Mouse (Mus musculus) neural tube, embryonic 15.5 days (tissue): ENCODE measurements around the gene Hif3a. TPM values are rescaled to one million over a fixed set of nuclear protein-coding genes. Genes with fewer than 3 reads are reported as not detected.

Experiments used
- ATAC-seq: fragments of 200-750 bp; cut with Nextera tagmentation; 2 replicates; pipeline ENCODE4 v1.8.0; 2017; ENCODE audit warnings: mild to moderate bottlenecking, moderate TSS enrichment, moderate library complexity; ENCODE audit not compliant: low FRiP score
- H3K27ac ChIP-seq: fragments of 300-500 bp; sonication (generic); replicated peaks from 2 replicates; pipeline ENCODE4 v1.5.1; 2015; ENCODE audit warnings: mild to moderate bottlenecking, inconsistent platforms
- H3K27me3 ChIP-seq: fragments of 300-500 bp; sonication (generic); replicated peaks from 2 replicates; pipeline ENCODE4 v1.6.1; 2015; ENCODE audit warnings: inconsistent platforms
- H3K36me3 ChIP-seq: fragments of 300-500 bp; sonication (generic); 2 replicates; pipeline ENCODE4 v1.6.1; 2015; ENCODE audit warnings: inconsistent platforms
- H3K4me1 ChIP-seq: fragments of 300-500 bp; sonication (generic); 2 replicates; pipeline ENCODE4 v1.6.1; 2015; ENCODE audit warnings: inconsistent platforms
- H3K4me2 ChIP-seq: fragments of 300-500 bp; sonication (generic); 2 replicates; pipeline ENCODE4 v1.6.1; 2015; ENCODE audit warnings: inconsistent platforms, mild to moderate bottlenecking, moderate library complexity
- H3K4me3 ChIP-seq: fragments of 300-500 bp; sonication (generic); replicated peaks from 2 replicates; pipeline ENCODE4 v1.5.1; 2015; ENCODE audit warnings: mild to moderate bottlenecking, inconsistent platforms
- H3K9ac ChIP-seq: fragments of 300-500 bp; sonication (generic); replicated peaks from 2 replicates; pipeline ENCODE4 v1.6.1; 2015; ENCODE audit warnings: mild to moderate bottlenecking, inconsistent platforms
- H3K9me3 ChIP-seq: fragments of 300-500 bp; sonication (generic); replicated peaks from 2 replicates; pipeline ENCODE4 v1.6.1; 2016; ENCODE audit warnings: inconsistent platforms
- WGBS: fragments of 180-500 bp; shearing (Covaris S2); methylation state at CpG from one replicate; pipeline ENCODE4 v1.1.7; 2015; ENCODE audit warnings: mixed read lengths; 5-methylcytosine and 5-hydroxymethylcytosine counted together
- polyA plus RNA-seq: library from polyadenylated mRNA; unstranded; fragments of >200 nt; fragmentation: Nextera tagmentation; extraction: Ambion mirVana; gene quantifications from 2 replicates; pipeline ENCODE4 v1.2.1, GENCODE M21; 2015

Gene Hif3a
- polyA plus RNA-seq, 1 experiment from 2014 or later = 5.3 TPM

- Histone ChIP-seq H3K27ac (no peak overlapping the region), H3K4me3 (no peak overlapping the region), H3K4me1 (peaks cover 36% of the 10 kb centered on the region), H3K36me3 (0 out of 2 replicates have a peak, but pooled peaks cover 3% of the 10 kb centered on the region), H3K27me3 (no peaks in the 10 kb centered on the region), H3K9ac (no peak overlapping the region), H3K9me3 (no peaks in the 10 kb centered on the region), H3K4me2 (no peak overlapping the region)
- 82% methylated on average over 7 of the region's 7 CpGs for WGBS
- no peak for ATAC-seq
Observed at GRCm38 (mm10) chr7:17028923-17029322, 33.3 kb downstream of the Hif3a start.

- under 1% methylated on average over 56 of the region's 58 CpGs for WGBS
- Histone ChIP-seq H3K36me3 (peaks cover 4% of the 10 kb centered on the region; the same call in 1 of the 2 replicates), H3K4me3 (peak within 1 kb of the TSS; percentile 74), H3K9me3 (no peaks in the 10 kb centered on the region), H3K9ac (peak within 1 kb of the TSS; percentile 79), H3K4me2 (peak within 1 kb of the TSS; percentile 82), H3K4me1 (peaks cover 42% of the 10 kb centered on the region), H3K27ac (peak within 1 kb of the TSS; percentile 76), H3K27me3 (no peaks in the 10 kb centered on the region)
- peak; percentile 89 for ATAC-seq
Observed at GRCm38 (mm10) chr7:17027588-17028343, 34.5 kb downstream of the Hif3a start, which contains the start of gene Ppp5c. Ppp5c (minus strand) TSS chr7:17027924.

- peak overlapping the region; percentile 82 for H3K4me2 ChIP-seq
- WGBS = 10% methylated on average over 24 of the region's 24 CpGs
- peak overlapping the region; percentile 79 for H3K9ac ChIP-seq
- peak; percentile 69 for ATAC-seq
- peaks cover 42% of the 10 kb centered on the region for H3K4me1 ChIP-seq
- peaks cover 12% of the 10 kb centered on the region for H3K36me3 ChIP-seq
- H3K4me3 ChIP-seq = peak overlapping the region; percentile 74
- H3K9me3 ChIP-seq = no peaks in the 10 kb centered on the region
- H3K27ac ChIP-seq = peak overlapping the region; percentile 76
- no peaks in the 10 kb centered on the region for H3K27me3 ChIP-seq
Observed at GRCm38 (mm10) chr7:17026710-17027587, 35.3 kb downstream of the Hif3a start.

- Histone ChIP-seq H3K9me3 (no peaks in the 10 kb centered on the region), H3K27ac (no peak overlapping the region), H3K4me1 (peaks cover 42% of the 10 kb centered on the region), H3K27me3 (no peaks in the 10 kb centered on the region), H3K4me3 (peak overlapping the region; percentile 74), H3K4me2 (peak overlapping the region; percentile 82), H3K36me3 (peaks cover 21% of the 10 kb centered on the region), H3K9ac (peak overlapping the region; percentile 79)
- WGBS = 73% methylated on average over 9 of the region's 9 CpGs
- no peak for ATAC-seq
Observed at GRCm38 (mm10) chr7:17025896-17026622, 36.2 kb downstream of the Hif3a start.

GRCm38 (mm10) chr7:17025505-17025894 is 36.7 kb downstream of the Hif3a start:
- H3K9me3 ChIP-seq = no peaks in the 10 kb centered on the region
- peaks cover 26% of the 10 kb centered on the region for H3K36me3 ChIP-seq
- ATAC-seq = no peak
- H3K9ac ChIP-seq = peak overlapping the region; percentile 79; the same call in 1 of the 2 replicates
- no peak overlapping the region for H3K27ac ChIP-seq
- H3K4me3 ChIP-seq = no peak overlapping the region
- peaks cover 42% of the 10 kb centered on the region for H3K4me1 ChIP-seq
- H3K4me2 ChIP-seq = peak overlapping the region; percentile 82
- WGBS = 84% methylated on average over 4 of the region's 4 CpGs
- H3K27me3 ChIP-seq = no peaks in the 10 kb centered on the region

- WGBS = 90% methylated on average over 10 of the region's 10 CpGs
- ATAC-seq = no peak
- H3K27me3 ChIP-seq = no peaks in the 10 kb centered on the region
- peaks cover 42% of the 10 kb centered on the region for H3K4me1 ChIP-seq
- peaks cover 32% of the 10 kb centered on the region for H3K36me3 ChIP-seq
- no peaks in the 10 kb centered on the region for H3K9me3 ChIP-seq
- no peak overlapping the region for H3K9ac ChIP-seq
- H3K27ac ChIP-seq = no peak overlapping the region
- H3K4me2 ChIP-seq = peak overlapping the region; percentile 82
- no peak overlapping the region for H3K4me3 ChIP-seq
Observed at GRCm38 (mm10) chr7:17024814-17025504, 37.3 kb downstream of the Hif3a start.

GRCm38 (mm10) chr7:17024141-17024540 is 38.1 kb downstream of the Hif3a start:
- H3K4me1 ChIP-seq = peaks cover 47% of the 10 kb centered on the region
- H3K4me2 ChIP-seq = no peak overlapping the region
- 92% methylated on average over 6 of the region's 6 CpGs for WGBS

GRCm38 (mm10) chr7:17023701-17024100 is 38.5 kb downstream of the Hif3a start:
- Histone ChIP-seq H3K9me3 (no peaks in the 10 kb centered on the region), H3K27me3 (no peaks in the 10 kb centered on the region), H3K4me1 (peaks cover 47% of the 10 kb centered on the region), H3K4me3 (no peak overlapping the region), H3K9ac (no peak overlapping the region), H3K4me2 (no peak overlapping the region), H3K36me3 (peaks cover 40% of the 10 kb centered on the region), H3K27ac (no peak overlapping the region)
- 89% methylated on average over 4 of the region's 4 CpGs for WGBS
- ATAC-seq = no peak

More at GRCm38 (mm10) chr7:17024141-17024540, 38.1 kb downstream of the Hif3a start:
- Histone ChIP-seq H3K4me3 (no peak overlapping the region), H3K9me3 (no peaks in the 10 kb centered on the region), H3K36me3 (peaks cover 40% of the 10 kb centered on the region), H3K27ac (no peak overlapping the region), H3K9ac (no peak overlapping the region), H3K27me3 (no peaks in the 10 kb centered on the region)
- ATAC-seq = no peak

GRCm38 (mm10) chr7:17022176-17022575 is 40.1 kb downstream of the Hif3a start:
- Histone ChIP-seq H3K4me2 (no peak overlapping the region), H3K27ac (no peak overlapping the region), H3K4me1 (peaks cover 48% of the 10 kb centered on the region), H3K4me3 (no peak overlapping the region), H3K36me3 (peaks cover 40% of the 10 kb centered on the region), H3K27me3 (no peaks in the 10 kb centered on the region), H3K9me3 (no peaks in the 10 kb centered on the region), H3K9ac (no peak overlapping the region)
- WGBS = 97% methylated on average over 15 of the region's 15 CpGs
- ATAC-seq = no peak

- peaks cover 61% of the 10 kb centered on the region for H3K36me3 ChIP-seq
- H3K4me2 ChIP-seq = no peak overlapping the region
- H3K4me1 ChIP-seq = peaks cover 27% of the 10 kb centered on the region
- no peak overlapping the region for H3K4me3 ChIP-seq
- no peaks in the 10 kb centered on the region for H3K9me3 ChIP-seq
- H3K27me3 ChIP-seq = no peaks in the 10 kb centered on the region
- no peak overlapping the region for H3K27ac ChIP-seq
- 88% methylated on average over 7 of the region's 7 CpGs for WGBS
- no peak overlapping the region for H3K9ac ChIP-seq
- no peak for ATAC-seq
Observed at GRCm38 (mm10) chr7:17019426-17020166, 42.6 kb downstream of the Hif3a start.
